Mouse (Mus musculus) gastrocnemius, adult 2 months (tissue): Measurements from ENCODE around the gene Aoc2. TPM values are rescaled to one million over a fixed set of nuclear protein-coding genes. Genes with fewer than 3 reads are reported as not detected.
A peak's percentile ranks its signal among the peaks of the same experiment; 100 is the strongest.
"Not testable (repeated sequence)": the region's sequence is repeated elsewhere in the genome, so short reads cannot be mapped to it uniquely, and the experiment has no call there.

ENCODE experiments used
- DNase-seq: peaks from one replicate; pipeline ENCODE4 v3.0.0; 2022
- H3K27ac ChIP-seq: fragments of 200-600 bp; 2 replicates; pipeline ENCODE4 v1.8.1; 2022; ENCODE audit warnings: mild to moderate bottlenecking
- H3K4me3 ChIP-seq: fragments of 200-600 bp; 2 replicates; pipeline ENCODE4 v1.8.1; 2022; ENCODE audit warnings: mild to moderate bottlenecking, moderate library complexity
- CTCF ChIP-seq: fragments of 200-600 bp; IDR thresholded peaks from 2 replicates; pipeline ENCODE4 v1.8.1; 2022; ENCODE audit warnings: antibody characterized with exemption, mild to moderate bottlenecking, moderate library complexity
- intact Hi-C: fragments of 180-260 bp; cut with DNase I; formaldehyde crosslinking; loops from one replicate; pipeline ENCODE4 v1.15.1; 2025
- total RNA-seq, 2 experiments: library from RNA; stranded (reverse); gene quantifications; 2 replicates each; pipeline ENCODE4 v1.2.3; 2021

Aoc2 gene
- total RNA-seq, 2 experiments from 2014 or later = 0.64 to 1.4 TPM

- no peak for DNase-seq
- TF ChIP-seq CTCF = no peak
- intact Hi-C loops = loop anchor here (5.0 kb wide), 1 partner anchor 49 kb away; the partner anchor contains the start of gene Vps25
- Histone ChIP-seq H3K27ac (no peak overlapping the region), H3K4me3 (peak overlapping the region; percentile 91)
Measured at GRCm38 (mm10) chr11:101300881-101301280, 24.0 kb upstream of the Aoc2 start.

DNA sequence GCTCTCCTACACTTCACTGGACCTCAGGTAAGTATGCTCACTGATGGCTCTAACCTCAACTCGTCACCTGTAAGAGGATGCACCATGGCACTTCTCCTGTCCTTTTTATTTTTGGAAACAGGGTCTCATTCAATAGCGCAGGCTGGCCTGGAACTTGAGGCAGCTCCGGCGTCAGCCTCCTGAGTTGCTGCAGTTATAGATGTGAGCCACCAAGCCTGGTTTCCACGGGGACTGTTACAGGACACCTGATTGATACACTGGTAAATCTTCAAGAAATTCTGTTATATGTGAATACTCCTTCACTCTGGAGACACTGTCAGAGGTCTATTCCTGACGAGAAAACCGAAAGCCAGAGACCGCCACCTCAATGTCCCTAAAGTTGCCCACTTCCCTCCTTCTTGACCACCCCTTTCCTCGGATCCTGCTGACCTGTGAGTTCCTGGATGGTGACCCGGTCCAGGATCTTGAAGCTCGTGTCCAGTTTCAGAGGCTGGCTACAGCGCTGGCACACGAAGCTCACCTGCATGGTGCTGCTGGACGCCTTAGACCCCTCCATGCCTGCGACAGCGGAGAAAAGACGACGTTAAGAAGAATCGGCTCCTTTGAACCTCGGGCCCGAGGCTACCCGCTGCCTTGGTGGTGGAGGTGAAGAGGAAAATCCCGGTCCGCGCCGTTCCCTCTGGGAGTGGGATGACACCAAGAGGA, 23.4 kb upstream of the Aoc2 start:
- no peak for DNase-seq
- Histone ChIP-seq H3K27ac (peak overlapping the region; percentile 94), H3K4me3 (peak overlapping the region; percentile 91)
- intact Hi-C loops = loop anchor here (1.0 to 5.0 kb wide), 2 partner anchors 49 to 90 kb away; partner anchors contain the start of gene Vps25
- TF ChIP-seq CTCF = no peak

GRCm38 (mm10) chr11:101302004-101302798, 22.7 kb upstream of the Aoc2 start, which contains the start of gene Becn1:
TSS of gene Becn1 (minus strand) at chr11:101302286.
- peak; percentile 97 for TF ChIP-seq CTCF
- DNase-seq = peak; percentile 98
- Histone ChIP-seq H3K4me3 (peak within 1 kb of the TSS; percentile 91), H3K27ac (peak within 1 kb of the TSS; percentile 94)
- intact Hi-C loops = loop anchor here (1.0 to 5.0 kb wide), 2 partner anchors 50 to 91 kb away; partner anchors contain the start of gene Vps25

- intact Hi-C loops = no loop called here
- no peak for TF ChIP-seq CTCF
- no peak overlapping the region for H3K4me3 ChIP-seq
- DNase-seq = no peak
- H3K27ac ChIP-seq = no peak overlapping the region
Measured at GRCm38 (mm10) chr11:101307744-101308143, 17.1 kb upstream of the Aoc2 start.

DNA sequence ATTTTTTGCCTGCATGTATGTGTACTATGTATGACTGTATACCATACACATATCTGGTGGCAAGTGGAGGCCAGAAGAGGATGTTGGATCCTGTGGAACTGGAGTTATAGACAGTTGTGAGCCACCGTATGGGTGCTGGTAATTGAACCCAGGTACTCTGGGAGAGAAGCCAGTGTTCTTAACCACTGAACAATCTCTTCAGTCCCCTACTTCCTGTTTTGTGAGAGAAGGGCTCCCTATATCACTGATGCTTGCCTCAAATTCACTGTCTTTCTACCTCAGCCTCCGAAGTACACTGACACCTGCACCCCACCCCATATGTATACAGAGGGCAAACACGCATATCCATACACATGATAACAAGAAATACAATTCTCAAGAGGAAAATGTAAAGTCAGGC, 13.8 kb upstream of the Aoc2 start:
- no peak overlapping the region for H3K27ac ChIP-seq
- no peak for DNase-seq
- no peak overlapping the region for H3K4me3 ChIP-seq
- intact Hi-C loops = loop anchor here (10.0 kb wide), 1 partner anchor 244 kb away; the partner anchor contains the start of genes Brca1 and Nbr1
- no peak for TF ChIP-seq CTCF

- intact Hi-C loops = loop anchor here (10.0 kb wide), 1 partner anchor 243 kb away; the partner anchor contains the start of genes Brca1 and Nbr1
- TF ChIP-seq CTCF = no peak
- H3K4me3 ChIP-seq = no peak overlapping the region
- H3K27ac ChIP-seq = no peak overlapping the region
- DNase-seq = no peak
Measured at GRCm38 (mm10) chr11:101312150-101312549, 12.7 kb upstream of the Aoc2 start.

GRCm38 (mm10) chr11:101314567-101314966, 10.3 kb upstream of the Aoc2 start:
- TF ChIP-seq CTCF = no peak
- Histone ChIP-seq H3K4me3 (no peak overlapping the region), H3K27ac (no peak overlapping the region)
- intact Hi-C loops = loop anchor here (10.0 kb wide), 1 partner anchor 240 kb away; the partner anchor contains the start of genes Brca1 and Nbr1
- DNase-seq = no peak

DNA sequence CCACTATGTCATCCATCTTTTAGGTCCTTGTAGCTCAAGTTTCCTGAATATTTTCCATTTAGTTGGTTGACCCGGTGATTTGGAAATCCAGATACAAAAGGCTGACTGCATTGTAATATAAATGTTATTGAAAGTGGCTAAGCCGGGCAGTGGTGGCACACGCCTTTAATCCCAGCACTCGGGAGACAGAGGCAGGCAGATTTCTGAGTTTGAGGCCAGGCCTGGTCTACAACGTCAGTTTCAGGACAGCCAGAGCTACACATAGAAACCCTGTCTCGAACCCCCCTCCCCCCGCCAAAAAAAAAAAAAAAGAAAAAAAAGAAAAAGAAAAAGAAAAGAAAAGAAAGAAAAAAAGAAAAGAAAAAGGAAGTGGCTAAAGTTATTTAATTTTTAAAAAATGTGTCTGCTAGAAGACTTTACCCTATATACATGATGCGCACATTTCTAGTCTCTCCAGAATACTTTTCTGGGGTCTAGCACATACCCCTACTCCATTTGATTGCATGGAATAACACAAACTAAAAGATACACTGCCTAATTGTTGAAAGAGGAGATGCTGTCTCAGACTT, 9.7 kb upstream of the Aoc2 start:
- DNase-seq = no peak
- TF ChIP-seq CTCF = no peak
- peak overlapping the region; percentile 91 for H3K4me3 ChIP-seq
- intact Hi-C loops = loop anchor here (10.0 kb wide), 1 partner anchor 240 kb away; the partner anchor contains the start of genes Brca1 and Nbr1
- peak overlapping the region; percentile 95 for H3K27ac ChIP-seq

GRCm38 (mm10) chr11:101315665-101316500, 9.0 kb upstream of the Aoc2 start, which contains the start of gene Psme3:
TSS of gene Psme3 (plus strand) at chr11:101316213.
- intact Hi-C loops = loop anchor here (10.0 kb wide), 1 partner anchor 239 kb away; the partner anchor contains the start of genes Brca1 and Nbr1
- DNase-seq = peak; percentile 95
- Histone ChIP-seq H3K4me3 (peak within 1 kb of the TSS; percentile 91), H3K27ac (peak within 1 kb of the TSS; percentile 95)
- peak; percentile 17; the same call in 1 of the 2 replicates for TF ChIP-seq CTCF

DNA sequence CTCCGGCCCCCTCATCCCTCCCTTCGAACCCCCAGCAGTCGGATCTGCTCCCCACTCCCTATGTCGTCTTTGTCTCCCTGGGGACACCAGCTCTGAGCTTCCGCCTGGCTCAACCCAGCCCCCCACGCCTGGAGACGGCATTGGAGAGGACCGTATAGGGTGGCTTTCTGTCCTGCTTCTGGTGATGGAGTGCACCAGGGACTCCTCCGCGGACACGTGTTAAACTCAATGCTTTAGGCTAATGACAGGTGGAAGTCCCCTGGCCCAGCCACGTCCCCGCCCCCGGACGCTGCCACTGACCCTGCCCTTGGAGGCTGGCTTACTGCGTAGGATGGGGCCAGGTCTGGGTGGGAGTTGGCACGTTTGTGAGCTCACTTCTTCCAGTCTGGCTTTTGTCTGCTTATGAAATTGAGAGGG, 8.4 kb upstream of the Aoc2 start:
- no peak for DNase-seq
- H3K4me3 ChIP-seq = peak overlapping the region; percentile 91
- TF ChIP-seq CTCF = no peak
- peak overlapping the region; percentile 95 for H3K27ac ChIP-seq
- intact Hi-C loops = loop anchor here (10.0 kb wide), 1 partner anchor 238 kb away; the partner anchor contains the start of genes Brca1 and Nbr1

DNA sequence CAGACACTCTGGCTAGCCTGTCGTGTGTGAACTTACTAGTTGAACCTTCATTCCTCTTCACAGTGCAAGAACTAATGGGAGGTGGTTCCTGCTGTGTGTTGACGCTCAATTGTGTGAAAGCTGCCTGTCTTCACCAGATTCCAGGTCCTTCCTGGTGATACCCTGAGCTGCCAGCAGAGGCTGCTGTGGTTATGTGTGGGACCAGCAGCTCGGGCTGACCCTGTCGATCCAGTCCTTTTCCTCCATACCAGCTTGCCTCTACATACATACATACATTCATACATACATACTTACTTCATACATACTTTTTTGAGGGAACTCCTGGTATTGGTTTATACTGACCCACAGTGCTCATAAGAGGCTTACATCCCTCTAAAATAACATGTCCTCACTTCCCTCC, 1.3 kb upstream of the Aoc2 start:
- Histone ChIP-seq H3K27ac (no peak overlapping the region), H3K4me3 (no peak overlapping the region)
- peak; percentile 93 for TF ChIP-seq CTCF
- intact Hi-C loops = loop anchor here (1.0 kb wide), 1 partner anchor 72 kb away; no protein-coding TSS in a partner anchor
- DNase-seq = peak; percentile 73

DNA sequence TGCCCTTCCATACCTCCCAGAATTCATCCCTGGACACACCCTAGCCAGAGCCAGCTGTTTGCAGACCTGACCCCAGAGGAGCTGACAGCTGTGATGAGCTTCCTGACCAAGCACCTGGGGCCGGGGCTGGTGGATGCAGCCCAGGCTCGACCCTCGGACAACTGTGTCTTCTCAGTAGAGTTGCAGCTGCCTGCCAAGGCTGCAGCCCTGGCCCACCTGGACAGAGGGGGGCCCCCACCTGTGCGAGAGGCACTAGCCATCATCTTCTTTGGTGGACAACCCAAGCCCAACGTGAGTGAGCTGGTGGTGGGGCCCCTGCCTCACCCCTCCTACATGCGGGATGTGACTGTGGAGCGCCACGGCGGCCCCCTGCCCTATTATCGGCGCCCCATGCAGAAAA, 338 bp downstream of the Aoc2 start:
- DNase-seq, H3K27ac ChIP-seq, intact Hi-C loops: not testable (repeated sequence)
- peak overlapping the region; percentile 30 for H3K4me3 ChIP-seq
